Mouse (Mus musculus): ENCODE measurements around the gene Grk5. TPM values are rescaled to one million over a fixed set of nuclear protein-coding genes. Genes with fewer than 3 reads are reported as not detected.

Gene Grk5
- polyA plus RNA-seq, 1 experiment from 2014 or later, result 2.7 TPM

Other genes starting within 250 kb of the Grk5 start
- 12.6 and 13.4 TPM in 2 replicates for gene Nanos1, start 133.8 kb upstream of the Grk5 start, polyA plus RNA-seq (2015; fragmentation: Nextera tagmentation; extraction: Ambion mirVana)
- 106 and 124 TPM in 2 replicates for gene Eif3a, start 99.1 kb upstream of the Grk5 start, polyA plus RNA-seq (2015; fragmentation: Nextera tagmentation; extraction: Ambion mirVana)
- 38.8 and 39.9 TPM in 2 replicates for gene Fam45a, start 78.2 kb upstream of the Grk5 start, polyA plus RNA-seq (2015; fragmentation: Nextera tagmentation; extraction: Ambion mirVana)
- 13.4 and 14.0 TPM in 2 replicates for gene Sfxn4, start 28.3 kb upstream of the Grk5 start, polyA plus RNA-seq (2015; fragmentation: Nextera tagmentation; extraction: Ambion mirVana)
- 105 and 112 TPM in 2 replicates for gene Prdx3, start 15.2 kb upstream of the Grk5 start, polyA plus RNA-seq (2015; fragmentation: Nextera tagmentation; extraction: Ambion mirVana)

All from neural tube, embryonic 13.5 days (tissue).